Mouse (Mus musculus): ENCODE results near the gene Pgrmc2. TPM values are rescaled to one million over a fixed set of nuclear protein-coding genes. Genes with fewer than 3 reads are reported as not detected.

Pgrmc2 gene
- polyA plus RNA-seq, 1 experiment: 11.2 TPM

GRCm38 (mm10) chr3:41042195-41042938 is 40.5 kb downstream of the Pgrmc2 start:
- no peaks in the 10 kb centered on the region for H3K27me3 ChIP-seq (ENCODE audit: control insufficient read depth, insufficient read depth, low read length)
- H3K27ac ChIP-seq (ENCODE audit: control insufficient read depth, insufficient read depth, low read length): no peak overlapping the region
- WGBS: 85% methylated on average over 4 of the region's 4 CpGs
- no peaks in the 10 kb centered on the region for H3K36me3 ChIP-seq (ENCODE audit: control insufficient read depth, insufficient read depth, low read length)
- no peak overlapping the region for H3K4me3 ChIP-seq (ENCODE audit: control insufficient read depth, insufficient read depth, low read length)
- no peak for DNase-seq
- H3K4me1 ChIP-seq (replicated peaks; ENCODE audit: control insufficient read depth, insufficient read depth, low read length): no peaks in the 10 kb centered on the region
- TF ChIP-seq CTCF (IDR thresholded peaks at IDR 0.05; ENCODE audit: borderline replicate concordance, control insufficient read depth, extremely low read depth, insufficient read depth, low read length, poor library complexity) (no peak), POLR2A (IDR thresholded peaks at IDR 0.05; ENCODE audit: control insufficient read depth, extremely low read depth, insufficient read depth, low read length, poor library complexity) (no peak)

DNA sequence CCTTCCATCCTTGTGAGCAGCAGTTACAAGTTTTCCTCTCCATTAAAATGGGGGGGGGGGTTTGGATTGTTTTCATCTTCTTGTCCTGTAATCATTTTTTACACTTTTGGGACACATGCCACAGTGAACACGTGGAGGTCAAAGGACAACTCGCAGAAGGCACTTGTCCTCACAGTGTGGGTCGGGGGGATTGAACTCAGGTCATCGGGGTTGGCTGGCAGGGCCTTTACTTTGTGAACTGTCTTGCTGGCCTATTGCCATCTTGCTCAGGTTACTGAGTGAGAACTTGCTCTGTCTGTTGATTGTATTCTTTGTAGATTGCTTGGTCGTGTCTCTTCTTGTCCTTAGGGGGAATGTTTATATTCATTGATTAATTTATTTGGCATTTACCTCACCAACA is 41.6 kb downstream of the Pgrmc2 start:
- no peaks in the 10 kb centered on the region for H3K36me3 ChIP-seq (ENCODE audit: control insufficient read depth, insufficient read depth, low read length)
- TF ChIP-seq POLR2A (IDR thresholded peaks at IDR 0.05; ENCODE audit: control insufficient read depth, extremely low read depth, insufficient read depth, low read length, poor library complexity): no peak
- no peak for TF ChIP-seq CTCF (IDR thresholded peaks at IDR 0.05; ENCODE audit: borderline replicate concordance, control insufficient read depth, extremely low read depth, insufficient read depth, low read length, poor library complexity)
- H3K4me3 ChIP-seq (ENCODE audit: control insufficient read depth, insufficient read depth, low read length): no peak overlapping the region
- 86% methylated on average over 5 of the region's 5 CpGs for WGBS
- H3K4me1 ChIP-seq (replicated peaks; ENCODE audit: control insufficient read depth, insufficient read depth, low read length): no peaks in the 10 kb centered on the region
- no peaks in the 10 kb centered on the region for H3K27me3 ChIP-seq (ENCODE audit: control insufficient read depth, insufficient read depth, low read length)
- DNase-seq: no peak
- H3K27ac ChIP-seq (ENCODE audit: control insufficient read depth, insufficient read depth, low read length): no peak overlapping the region

DNA sequence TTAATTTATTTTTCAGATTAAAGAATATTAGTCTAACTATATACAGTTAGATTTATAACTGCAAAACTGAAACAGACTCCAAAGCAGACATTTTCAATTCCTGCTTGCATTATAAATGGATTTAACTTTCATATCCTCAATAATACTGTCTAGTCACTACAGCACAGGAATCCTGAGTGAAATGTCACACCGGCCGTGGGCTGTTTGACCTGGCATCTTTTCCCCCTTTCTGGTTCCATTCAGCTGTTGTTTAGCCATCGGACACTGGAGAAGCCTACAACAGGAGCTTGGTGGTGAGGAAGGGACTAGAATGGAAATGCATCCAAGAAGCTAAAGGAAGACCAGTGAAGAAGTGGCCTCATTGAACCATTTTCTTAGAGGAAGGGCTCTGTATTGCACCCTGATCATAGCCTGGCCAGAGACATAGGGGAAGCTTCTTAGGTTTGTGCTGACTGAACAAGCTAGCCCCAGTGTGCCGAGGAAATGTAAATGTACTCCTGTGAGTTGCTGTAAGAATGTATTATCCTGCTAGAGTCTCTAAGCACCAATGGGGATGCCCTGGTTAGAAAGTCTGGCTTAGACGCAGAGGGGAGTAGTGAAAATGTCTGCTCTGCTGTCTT is 44.4 kb downstream of the Pgrmc2 start:
- no peak for DNase-seq
- H3K27me3 ChIP-seq (ENCODE audit: control insufficient read depth, insufficient read depth, low read length): no peaks in the 10 kb centered on the region
- TF ChIP-seq CTCF (IDR thresholded peaks at IDR 0.05; ENCODE audit: borderline replicate concordance, control insufficient read depth, extremely low read depth, insufficient read depth, low read length, poor library complexity): no peak
- no peak for TF ChIP-seq POLR2A (IDR thresholded peaks at IDR 0.05; ENCODE audit: control insufficient read depth, extremely low read depth, insufficient read depth, low read length, poor library complexity)
- H3K4me1 ChIP-seq (replicated peaks; ENCODE audit: control insufficient read depth, insufficient read depth, low read length): no peaks in the 10 kb centered on the region
- H3K4me3 ChIP-seq (ENCODE audit: control insufficient read depth, insufficient read depth, low read length): no peak overlapping the region
- no peak overlapping the region for H3K27ac ChIP-seq (ENCODE audit: control insufficient read depth, insufficient read depth, low read length)
- WGBS: 88% methylated on average over 5 of the region's 5 CpGs
- H3K36me3 ChIP-seq (ENCODE audit: control insufficient read depth, insufficient read depth, low read length): no peaks in the 10 kb centered on the region

DNA sequence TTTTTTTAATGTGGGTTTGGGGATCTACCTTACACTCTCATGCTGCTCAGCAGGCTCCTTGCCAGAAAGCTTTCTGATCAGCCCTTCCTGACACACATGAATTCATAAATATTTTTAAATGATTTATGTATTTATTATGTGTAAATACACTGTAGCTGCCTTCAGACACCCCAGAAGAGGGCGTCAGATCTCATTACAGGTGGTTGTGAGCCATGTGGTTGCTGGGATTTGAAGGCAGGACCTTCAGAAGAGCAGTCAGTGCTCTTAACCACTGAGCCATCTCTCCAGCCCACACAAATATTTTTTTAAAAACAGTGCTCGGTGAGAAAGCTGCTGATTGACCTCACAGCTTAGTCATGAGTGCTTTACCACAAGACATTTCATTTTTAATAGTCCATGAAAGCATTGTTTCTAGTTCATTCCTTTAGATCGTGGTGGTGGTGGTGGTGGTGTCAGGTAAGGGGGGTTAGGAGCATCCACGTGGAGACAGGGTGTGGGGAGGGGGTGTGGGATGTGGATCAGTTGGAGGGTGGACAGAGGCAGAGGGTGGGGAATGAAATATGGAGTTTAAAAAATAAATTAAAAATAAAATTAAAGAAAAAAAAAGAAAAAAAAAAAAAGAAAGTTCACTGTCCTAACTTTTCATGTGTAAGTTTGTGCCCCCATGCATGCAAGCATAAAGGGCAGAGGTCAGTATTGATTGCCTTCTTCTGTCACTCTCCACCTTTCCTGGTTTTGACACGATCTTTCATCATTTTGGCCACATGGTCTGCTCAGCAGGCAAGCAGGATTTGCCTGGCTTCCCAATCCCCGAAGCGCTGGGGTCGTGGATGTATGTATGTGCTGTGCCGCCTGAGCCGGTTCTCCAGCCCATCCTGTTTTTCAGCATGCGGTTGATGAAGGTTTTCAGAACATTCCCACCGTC is 51.3 kb downstream of the Pgrmc2 start:
- H3K4me3 ChIP-seq (ENCODE audit: control insufficient read depth, insufficient read depth, low read length): no peak overlapping the region
- no peak for DNase-seq
- no peaks in the 10 kb centered on the region for H3K36me3 ChIP-seq (ENCODE audit: control insufficient read depth, insufficient read depth, low read length)
- no peak overlapping the region for H3K27ac ChIP-seq (ENCODE audit: control insufficient read depth, insufficient read depth, low read length)
- no peaks in the 10 kb centered on the region for H3K27me3 ChIP-seq (ENCODE audit: control insufficient read depth, insufficient read depth, low read length)
- no peak for TF ChIP-seq CTCF (IDR thresholded peaks at IDR 0.05; ENCODE audit: borderline replicate concordance, control insufficient read depth, extremely low read depth, insufficient read depth, low read length, poor library complexity)
- no peak for TF ChIP-seq POLR2A (IDR thresholded peaks at IDR 0.05; ENCODE audit: control insufficient read depth, extremely low read depth, insufficient read depth, low read length, poor library complexity)
- 87% methylated on average over 12 of the region's 12 CpGs for WGBS
- no peaks in the 10 kb centered on the region for H3K4me1 ChIP-seq (replicated peaks; ENCODE audit: control insufficient read depth, insufficient read depth, low read length)

GRCm38 (mm10) chr3:41030705-41031104 is 52.1 kb downstream of the Pgrmc2 start:
- Histone ChIP-seq H3K27me3 (ENCODE audit: control insufficient read depth, insufficient read depth, low read length) (no peaks in the 10 kb centered on the region), H3K27ac (ENCODE audit: control insufficient read depth, insufficient read depth, low read length) (no peak overlapping the region), H3K36me3 (ENCODE audit: control insufficient read depth, insufficient read depth, low read length) (no peaks in the 10 kb centered on the region), H3K4me1 (replicated peaks; ENCODE audit: control insufficient read depth, insufficient read depth, low read length) (no peaks in the 10 kb centered on the region), H3K4me3 (ENCODE audit: control insufficient read depth, insufficient read depth, low read length) (no peak overlapping the region)
- WGBS: 91% methylated on average over 1 of the region's 1 CpGs
- DNase-seq: no peak
- no peak for TF ChIP-seq CTCF (IDR thresholded peaks at IDR 0.05; ENCODE audit: borderline replicate concordance, control insufficient read depth, extremely low read depth, insufficient read depth, low read length, poor library complexity)
- no peak for TF ChIP-seq POLR2A (IDR thresholded peaks at IDR 0.05; ENCODE audit: control insufficient read depth, extremely low read depth, insufficient read depth, low read length, poor library complexity)

GRCm38 (mm10) chr3:41021980-41022379 is 60.9 kb downstream of the Pgrmc2 start:
- H3K4me1 ChIP-seq (replicated peaks; ENCODE audit: control insufficient read depth, insufficient read depth, low read length): no peaks in the 10 kb centered on the region
- no peaks in the 10 kb centered on the region for H3K27me3 ChIP-seq (ENCODE audit: control insufficient read depth, insufficient read depth, low read length)
- DNase-seq: no peak
- TF ChIP-seq CTCF (IDR thresholded peaks at IDR 0.05; ENCODE audit: borderline replicate concordance, control insufficient read depth, extremely low read depth, insufficient read depth, low read length, poor library complexity) (no peak), POLR2A (IDR thresholded peaks at IDR 0.05; ENCODE audit: control insufficient read depth, extremely low read depth, insufficient read depth, low read length, poor library complexity) (no peak)
- H3K36me3 ChIP-seq (ENCODE audit: control insufficient read depth, insufficient read depth, low read length): no peaks in the 10 kb centered on the region
- no peak overlapping the region for H3K4me3 ChIP-seq (ENCODE audit: control insufficient read depth, insufficient read depth, low read length)
- 92% methylated on average over 6 of the region's 6 CpGs for WGBS
- H3K27ac ChIP-seq (ENCODE audit: control insufficient read depth, insufficient read depth, low read length): no peak overlapping the region

Measured in thymus, adult 2 months (tissue).